Mouse (Mus musculus) G1E-ER4 (cell line): Measurements from ENCODE around the gene Nuak2. TPM values are rescaled to one million over a fixed set of nuclear protein-coding genes. Genes with fewer than 3 reads are reported as not detected.

Experiments
- GATA1 ChIP-seq: IDR thresholded peaks from one replicate; pipeline ENCODE4 v1.8.0; 2012; ENCODE audit warnings: low read length, inconsistent platforms
- polyA plus RNA-seq: library from polyadenylated mRNA; stranded (reverse); fragments of >175 nt; gene quantifications from 2 replicates; pipeline ENCODE4 v1.2.3, GENCODE M21; 2012

Nuak2 gene
- polyA plus RNA-seq, 1 experiment, result 0.02 TPM

- no peak for TF ChIP-seq GATA1
Measured at GRCm38 (mm10) chr1:132334178-132334801, 18.4 kb downstream of the Nuak2 start.

DNA sequence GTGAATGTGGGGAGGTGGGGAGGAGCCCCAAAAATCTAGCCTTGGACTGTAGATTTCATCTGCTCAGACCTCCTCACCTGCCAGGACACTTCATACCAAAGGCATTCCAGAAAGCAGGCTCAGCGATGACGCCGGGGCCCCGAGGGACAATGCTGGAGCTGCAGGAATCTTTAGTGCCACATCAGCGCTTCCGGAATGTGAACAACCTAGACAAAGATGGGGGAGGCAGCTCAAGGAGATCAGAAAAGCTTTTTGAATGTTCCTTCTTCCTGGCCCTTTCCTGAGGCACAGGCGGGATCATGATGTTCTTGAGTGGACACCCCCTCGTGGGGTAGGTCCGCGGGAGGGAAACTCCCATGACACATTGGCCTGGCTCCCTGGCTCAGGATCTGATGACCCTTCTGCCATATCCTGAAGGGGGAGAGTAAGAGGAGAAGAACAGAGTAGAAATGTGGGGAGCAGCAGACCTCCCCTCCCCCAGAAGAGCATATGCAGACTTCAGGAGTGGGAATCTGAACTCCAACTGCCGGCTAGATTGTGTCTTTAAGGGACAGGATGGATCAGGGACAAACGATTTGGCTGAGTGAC, 19.5 kb downstream of the Nuak2 start:
- no peak for TF ChIP-seq GATA1

GRCm38 (mm10) chr1:132336921-132337320, 21.0 kb downstream of the Nuak2 start:
- TF ChIP-seq GATA1, result no peak

DNA sequence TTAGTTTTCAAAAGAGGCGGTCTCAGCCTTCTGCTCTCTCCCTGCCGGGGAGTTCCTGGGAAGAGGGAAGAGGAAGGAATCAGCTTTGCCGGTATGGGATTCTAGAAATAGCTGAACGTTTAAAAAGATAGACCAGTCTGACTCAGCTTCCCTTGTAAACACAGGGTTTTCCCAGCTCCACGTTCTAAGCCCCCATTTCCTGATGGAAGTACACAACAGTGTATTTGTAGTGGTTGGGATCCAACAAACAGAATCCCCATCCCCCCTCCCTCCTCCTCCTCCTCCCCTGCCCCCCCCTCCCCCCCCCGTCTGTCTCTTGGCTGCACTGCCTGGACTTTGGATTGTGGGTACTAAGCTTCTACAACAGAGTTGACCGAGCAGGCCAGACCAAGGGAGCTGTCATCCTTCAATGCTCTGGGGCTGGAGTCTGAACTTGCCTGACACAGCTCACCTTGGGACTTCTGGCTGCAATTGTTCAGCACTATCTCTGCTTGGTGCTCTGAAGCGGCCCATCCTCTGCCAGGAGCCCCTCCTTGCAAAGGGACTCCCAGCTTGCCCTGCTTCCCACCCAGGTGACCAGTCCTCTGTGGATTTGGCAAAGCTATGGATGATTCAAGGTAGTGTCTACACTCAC, 22.2 kb downstream of the Nuak2 start:
- no peak for TF ChIP-seq GATA1

- peak; percentile 71 for TF ChIP-seq GATA1
Measured at GRCm38 (mm10) chr1:132341731-132342501, 26.0 kb downstream of the Nuak2 start.

DNA sequence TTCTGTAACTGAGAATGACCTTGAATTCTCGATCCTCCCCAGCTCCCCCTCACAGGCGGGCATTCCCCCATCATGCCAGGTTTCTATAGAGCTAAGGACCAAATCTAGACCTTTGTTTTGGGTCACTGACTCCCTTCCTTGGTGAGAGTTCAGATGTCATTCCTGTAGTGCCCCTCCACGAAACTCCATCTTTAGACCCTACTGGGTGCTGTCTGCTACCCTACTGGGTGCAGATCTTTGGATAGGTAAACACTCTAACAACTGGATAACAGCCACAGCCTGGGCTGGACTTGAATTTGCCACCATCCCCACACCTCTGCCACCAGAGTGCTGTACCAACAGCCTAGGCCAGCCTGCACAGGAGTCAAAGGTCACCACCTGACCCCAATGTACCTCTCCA, 26.6 kb downstream of the Nuak2 start:
- no peak for TF ChIP-seq GATA1

DNA sequence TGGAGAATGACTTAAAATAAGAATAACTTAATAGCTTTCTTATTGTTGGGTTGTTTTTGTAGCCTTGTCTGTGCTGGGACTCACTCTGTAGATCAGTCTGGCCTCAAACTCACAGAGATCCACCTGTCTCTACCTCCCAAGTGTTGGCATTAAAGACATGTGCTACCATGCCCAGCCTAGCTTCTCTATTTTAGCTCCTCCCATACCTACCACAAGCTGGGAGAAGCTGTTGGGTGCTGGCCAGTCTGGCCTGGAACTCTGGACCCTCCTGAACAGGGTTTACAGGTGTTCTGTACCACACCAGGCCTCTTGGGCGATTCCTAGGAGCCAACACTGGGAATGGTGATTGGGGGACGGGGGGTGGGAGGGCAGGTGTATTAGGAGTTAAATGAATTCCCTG, 27.3 kb downstream of the Nuak2 start:
- TF ChIP-seq GATA1, result no peak

DNA sequence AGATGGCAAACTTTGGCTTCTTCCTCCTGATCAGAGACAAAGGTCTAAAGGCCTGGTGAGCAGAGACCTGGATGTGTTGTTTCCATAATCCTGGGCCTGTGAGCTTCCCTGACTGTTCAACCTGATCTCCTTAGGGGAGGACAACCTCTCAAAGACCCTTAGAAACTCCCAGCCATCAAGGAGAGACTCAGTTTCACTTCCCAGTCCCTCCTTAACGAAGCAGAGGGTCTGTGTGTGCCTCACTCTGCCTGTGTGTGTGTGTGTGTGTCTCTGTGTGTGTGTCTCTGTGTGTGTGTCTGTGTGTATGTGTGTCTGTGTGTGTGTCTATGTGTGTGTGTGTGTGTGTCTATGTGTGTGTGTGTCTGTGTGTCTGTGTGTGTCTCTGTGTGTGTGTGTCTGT, 27.7 kb downstream of the Nuak2 start:
- TF ChIP-seq GATA1, result no peak

DNA sequence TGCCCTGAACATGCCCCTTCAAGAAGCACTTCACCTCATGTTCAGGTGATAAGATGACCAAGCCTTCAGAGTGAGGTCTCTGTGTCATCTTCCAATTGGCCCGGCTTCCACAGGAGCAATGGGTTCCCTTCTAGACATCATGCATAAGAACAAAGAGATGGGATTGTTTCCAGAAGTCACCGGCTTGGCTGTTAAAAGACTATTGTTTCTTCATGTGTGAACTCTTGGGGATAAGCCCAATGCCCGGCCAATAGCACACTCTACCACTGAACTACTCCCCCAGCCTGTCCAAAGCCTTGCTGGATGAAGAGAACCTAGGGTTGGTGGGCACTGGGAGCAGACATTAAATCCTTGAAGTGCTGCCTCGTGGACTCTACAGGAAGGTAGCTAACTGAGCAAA, 29.6 kb downstream of the Nuak2 start:
- no peak for TF ChIP-seq GATA1

DNA sequence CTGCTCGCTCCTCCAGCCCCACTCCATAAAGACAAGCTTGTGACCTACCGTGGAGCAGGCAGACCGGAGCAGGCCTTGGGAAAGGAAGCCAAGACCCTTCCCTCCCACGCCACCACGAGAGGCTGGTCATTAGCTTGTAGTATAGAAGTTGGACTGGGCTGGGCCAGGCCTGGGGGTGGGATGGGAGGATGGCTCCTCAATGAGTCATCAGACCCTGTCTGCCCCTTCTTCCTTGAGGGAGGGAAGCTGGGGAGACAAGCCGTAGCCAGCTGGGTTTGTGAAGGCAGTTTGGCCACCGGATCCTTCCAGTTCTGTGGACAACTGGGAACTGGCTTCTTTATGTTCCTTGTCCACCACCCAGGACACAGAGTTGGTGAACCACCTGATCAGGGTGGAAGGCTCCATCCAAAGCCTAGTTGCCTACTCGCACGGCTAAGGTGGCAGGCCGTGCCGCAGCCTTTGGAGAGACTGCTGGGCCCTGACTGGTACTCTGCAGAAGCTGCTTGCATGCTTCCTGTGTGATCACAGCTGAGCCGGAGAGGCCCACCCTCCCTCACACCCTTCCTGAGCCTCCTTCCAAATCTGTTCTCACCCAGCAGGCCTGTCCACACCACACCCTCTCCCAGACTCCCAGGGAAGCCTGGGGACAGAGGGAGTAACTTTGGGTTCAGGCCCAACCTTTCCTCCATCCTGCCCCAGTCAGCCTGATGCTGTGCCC, 30.4 kb downstream of the Nuak2 start:
- TF ChIP-seq GATA1, result no peak

DNA sequence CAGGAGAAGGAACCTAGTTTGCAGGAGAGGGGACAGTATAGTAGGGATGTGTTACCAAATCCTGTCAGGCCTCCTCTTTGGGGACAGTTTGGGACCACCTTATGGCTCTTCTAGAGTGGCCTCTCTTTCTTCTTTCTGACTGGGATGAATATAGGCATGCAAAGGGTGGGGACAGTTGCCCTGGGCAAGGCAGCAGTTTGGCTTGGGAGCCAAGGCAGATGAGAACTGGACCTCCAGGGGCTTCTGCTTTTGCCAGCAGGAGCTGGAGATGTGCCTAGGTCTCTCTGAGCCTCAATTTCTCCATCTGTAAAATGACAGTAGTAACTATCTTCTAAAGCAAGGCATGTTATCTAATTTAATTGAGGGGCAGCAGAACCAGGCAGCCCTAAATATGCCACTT, 31.0 kb downstream of the Nuak2 start:
- no peak for TF ChIP-seq GATA1

- no peak for TF ChIP-seq GATA1
Measured at GRCm38 (mm10) chr1:132348401-132348800, 32.5 kb downstream of the Nuak2 start.

DNA sequence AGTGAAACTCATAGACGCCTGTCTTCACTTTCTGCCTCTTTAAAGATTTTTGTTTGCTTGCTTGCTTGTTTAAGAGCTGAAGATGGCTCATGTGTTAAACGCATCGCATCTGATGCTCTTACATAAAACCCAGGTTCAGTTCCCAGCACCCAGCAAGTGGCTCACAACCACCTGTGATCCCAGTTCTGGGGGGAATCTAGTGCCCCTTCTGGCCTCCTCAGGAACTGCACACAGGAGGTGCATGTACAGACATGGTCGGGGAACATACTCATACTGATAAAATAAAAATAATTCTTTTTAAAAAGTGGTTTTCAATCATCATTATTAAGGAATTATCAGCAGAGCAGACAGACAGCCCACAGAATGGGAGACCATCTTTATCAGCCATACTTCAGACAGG, 35.1 kb downstream of the Nuak2 start:
- no peak for TF ChIP-seq GATA1

- no peak for TF ChIP-seq GATA1
Measured at GRCm38 (mm10) chr1:132353389-132353788, 37.5 kb downstream of the Nuak2 start.

DNA sequence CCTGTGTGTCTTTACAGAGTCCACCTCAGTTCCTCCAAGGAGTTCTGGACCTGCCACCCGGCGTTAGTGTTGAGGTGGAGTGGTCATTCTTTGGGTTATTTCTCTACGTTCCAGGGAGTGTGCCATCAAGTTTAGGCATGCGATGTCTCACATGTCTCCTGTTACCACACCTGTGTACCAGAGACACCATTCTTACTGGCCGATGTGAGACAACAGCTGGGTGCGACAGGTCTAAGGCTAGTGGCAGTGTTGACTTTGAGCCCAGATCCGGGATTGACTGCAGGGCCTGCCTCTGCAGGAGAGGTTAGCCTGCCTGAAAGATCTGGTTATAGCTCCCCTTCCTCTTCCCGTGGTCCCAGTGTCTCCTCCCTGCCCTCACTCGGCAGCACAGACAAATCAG, 38.3 kb downstream of the Nuak2 start:
- TF ChIP-seq GATA1, result no peak

- no peak for TF ChIP-seq GATA1
Measured at GRCm38 (mm10) chr1:132355162-132355601, 39.3 kb downstream of the Nuak2 start.
